Mouse (Mus musculus) small intestine, adult 2 months (tissue): ENCODE data around the gene Palm3.

Experiments used
- CTCF ChIP-seq: fragments of 200-500 bp; IDR thresholded peaks from 2 replicates; pipeline ENCODE4 v1.5.1; 2012; ENCODE audit warnings: low read depth, mild to moderate bottlenecking, control low read depth, inconsistent platforms, low read length, moderate library complexity, mixed read lengths; ENCODE audit not compliant: insufficient replicate concordance, insufficient read length; ENCODE audit errors: extremely low read depth
- POLR2A ChIP-seq: fragments of 200-500 bp; IDR thresholded peaks from 2 replicates; pipeline ENCODE4 v1.6.1; 2012; ENCODE audit warnings: low read depth, mild to moderate bottlenecking, control low read depth, inconsistent platforms, low read length, moderate library complexity

- no peak for TF ChIP-seq POLR2A
- peak; percentile 50; the same call in 1 of the 2 replicates for TF ChIP-seq CTCF
Observed at GRCm38 (mm10) chr8:83998231-83999056, 22.8 kb upstream of the Palm3 start.
